8 mouse cellular contexts compared by ENCODE assay signal in the genomic region with DNA sequence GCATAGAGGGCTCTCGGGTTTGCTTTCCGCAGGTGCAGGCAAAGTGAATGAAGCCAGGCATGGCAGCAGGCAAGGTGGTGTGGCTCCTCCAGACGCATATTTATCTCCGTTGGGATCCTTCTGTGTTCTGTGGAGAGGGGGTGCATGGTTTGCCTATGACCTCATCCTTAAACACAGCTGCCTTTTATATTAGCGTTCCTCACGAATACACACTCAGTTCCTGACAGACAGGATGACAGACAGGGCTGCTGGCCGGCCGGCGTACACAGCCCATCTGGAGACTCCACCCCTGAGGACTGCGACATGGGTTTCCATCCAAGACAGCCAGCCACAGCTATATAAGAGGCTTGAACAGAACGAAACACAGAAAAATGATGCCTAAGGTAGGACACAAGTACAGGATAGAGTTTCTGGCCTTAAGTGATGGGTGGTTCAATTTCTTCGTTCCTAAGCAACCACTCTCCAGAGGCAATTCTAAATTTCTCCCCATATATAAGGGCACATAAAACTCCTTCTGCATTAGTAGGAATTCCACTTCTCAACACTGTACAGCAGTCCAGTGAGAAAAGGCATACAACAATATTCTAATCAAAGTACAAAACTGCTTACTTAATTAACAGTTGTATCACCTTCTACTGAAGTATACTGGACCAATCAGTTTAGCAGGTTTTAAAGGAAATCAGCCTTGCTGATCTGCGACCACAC.
DNase-seq lines count a peak whose midpoint lies in the region; ATAC-seq and TF ChIP-seq lines count a peak whose summit lies in the region.

No protein-coding gene starts in this region.

- no peaks in the 10 kb centered on the region for H3K27me3 ChIP-seq in cerebellum, adult 2 months (ENCODE audit: control insufficient read depth, insufficient read depth, low read length)
- no peaks in the 10 kb centered on the region for H3K27me3 ChIP-seq in heart, embryonic 11.5 days (ENCODE audit: control insufficient read depth, insufficient read depth, low read length)

- peak overlapping the region; percentile 17 for H3K4me3 ChIP-seq in cerebellum, adult 2 months (replicated peaks; ENCODE audit: insufficient read depth, low read depth, low read length)
- no peak overlapping the region for H3K4me3 ChIP-seq in heart, embryonic 11.5 days (ENCODE audit: low read depth, low read length)

- no peak overlapping the region for H3K9ac ChIP-seq in heart, embryonic 11.5 days (ENCODE audit: low read depth, low read length)

- no peak overlapping the region for H3K27ac ChIP-seq in cerebellum, adult 2 months (ENCODE audit: insufficient read depth, low read length)
- H3K27ac ChIP-seq in heart, embryonic 11.5 days (ENCODE audit: low read depth, low read length) = no peak overlapping the region

- 28% methylated on average over 13 of the region's 13 CpGs for WGBS in cerebellum, adult 2 months
- 35% methylated on average over 13 of the region's 13 CpGs for WGBS in heart, embryonic 11.5 days (ENCODE audit: insufficient replicate concordance)

- no peaks in the 10 kb centered on the region; the same call in 1 of the 2 replicates for H3K4me1 ChIP-seq in cerebellum, adult 2 months (ENCODE audit: control insufficient read depth, insufficient read depth, low read length)
- H3K4me1 ChIP-seq in heart, embryonic 11.5 days (ENCODE audit: control insufficient read depth, insufficient read depth, low read length) = peaks cover 50% of the 10 kb centered on the region

- H3K4me2 ChIP-seq in heart, embryonic 11.5 days = no peak overlapping the region; the same call in 1 of the 2 replicates

- H3K9me3 ChIP-seq in heart, embryonic 11.5 days (replicated peaks; ENCODE audit: control insufficient read depth, low read length) = no peaks in the 10 kb centered on the region

- H3K36me3 ChIP-seq in heart, embryonic 11.5 days (ENCODE audit: control insufficient read depth, insufficient read depth, low read length) = no peaks in the 10 kb centered on the region; the same call in 1 of the 2 replicates

- peak in 1 of 2 experiments; percentile 24 for DNase-seq in cerebellum, adult 2 months
- DNase-seq in cerebellum, postnatal 14 days = no peak
- peak; percentile 16 to 19 for DNase-seq in B cell, adult 2 months
- peak; percentile 50 for DNase-seq in lung, postnatal 10 days
- DNase-seq in c-Kit-positive CD71-positive TER-119-positive erythroid progenitor cells, embryonic 14.5 days (ENCODE audit: low spot score) = no peak
- no peak for DNase-seq in thymus, adult 18-20 months
- DNase-seq in layer of hippocampus, postnatal 14 days (ENCODE audit: low spot score in 2 of 2) = no peak

- peak; percentile 65; the same call in 1 of the 2 replicates for ATAC-seq in heart, embryonic 11.5 days (replicated peaks; ENCODE audit: insufficient number of reproducible peaks, low FRiP score, low TSS enrichment)

- no peak for TF ChIP-seq POLR2A in cerebellum, adult 2 months (IDR thresholded peaks at IDR 0.05; ENCODE audit: borderline replicate concordance, insufficient read depth, low read length)

- TF ChIP-seq CTCF in cerebellum, adult 2 months (IDR thresholded peaks at IDR 0.05; ENCODE audit: borderline replicate concordance, insufficient read depth, low read depth, low read length) = no peak

Comparison
In these comparisons a context has a peak if more than half of its experiments do, and no peak if none do; other contexts are left out.
1. DNase-seq: peak in B cell, adult 2 months (2 of 2) and lung, postnatal 10 days (single experiment); none in cerebellum, postnatal 14 days (0 of 2), c-Kit-positive CD71-positive TER-119-positive erythroid progenitor cells, embryonic 14.5 days (single experiment), thymus, adult 18-20 months (0 of 2) and layer of hippocampus, postnatal 14 days (0 of 2).